Mouse (Mus musculus) heart, embryonic 11.5 days (tissue): ENCODE measurements around the gene Rhoc. TPM values are rescaled to one million over a fixed set of nuclear protein-coding genes. Genes with fewer than 3 reads are reported as not detected.

Source experiments
- ATAC-seq: fragments of 200-750 bp; cut with Nextera tagmentation; replicated peaks from 2 replicates; pipeline ENCODE4 v1.8.0; 2017; ENCODE audit warnings: moderate library complexity; ENCODE audit not compliant: insufficient number of reproducible peaks, low FRiP score, low TSS enrichment
- H3K27ac ChIP-seq: fragments of 300-500 bp; sonication (generic); 2 replicates; pipeline ENCODE4 v1.5.1; 2014; ENCODE audit warnings: mild to moderate bottlenecking, low read depth, low read length
- H3K27me3 ChIP-seq: fragments of 300-500 bp; sonication (generic); 2 replicates; pipeline ENCODE4 v1.6.1; 2014; ENCODE audit warnings: mild to moderate bottlenecking, low read length, mixed read lengths; ENCODE audit not compliant: control insufficient read depth, insufficient read depth
- H3K36me3 ChIP-seq: fragments of 300-500 bp; sonication (generic); 2 replicates; pipeline ENCODE4 v1.6.1; 2014; ENCODE audit warnings: mild to moderate bottlenecking, low read length, moderate library complexity, mixed read lengths; ENCODE audit not compliant: control insufficient read depth, insufficient read depth
- H3K4me1 ChIP-seq: fragments of 300-500 bp; sonication (generic); 2 replicates; pipeline ENCODE4 v1.6.1; 2014; ENCODE audit warnings: low read length; ENCODE audit not compliant: control insufficient read depth, insufficient read depth
- H3K4me2 ChIP-seq: fragments of 300-500 bp; sonication (generic); 2 replicates; pipeline ENCODE4 v1.6.1; 2014; ENCODE audit warnings: mild to moderate bottlenecking, moderate library complexity
- H3K4me3 ChIP-seq: fragments of 300-500 bp; sonication (generic); 2 replicates; pipeline ENCODE4 v1.5.1; 2014; ENCODE audit warnings: low read depth, low read length
- H3K9ac ChIP-seq: fragments of 300-500 bp; sonication (generic); 2 replicates; pipeline ENCODE4 v1.6.1; 2014; ENCODE audit warnings: mild to moderate bottlenecking, low read depth, low read length, moderate library complexity
- H3K9me3 ChIP-seq: fragments of 300-500 bp; sonication (generic); replicated peaks from 2 replicates; pipeline ENCODE4 v1.6.1; 2016; ENCODE audit warnings: low read length; ENCODE audit not compliant: control insufficient read depth
- WGBS: fragments of 180-500 bp; shearing (Covaris S2); extraction: QIAGEN DNeasy Blood & Tissue Kit; methylation state at CpG from one replicate; pipeline ENCODE4 v1.1.7; 2014; ENCODE audit not compliant: insufficient replicate concordance; 5-methylcytosine and 5-hydroxymethylcytosine counted together
- polyA plus RNA-seq: library from polyadenylated mRNA; unstranded; fragments of >200 nt; fragmentation: Nextera tagmentation; extraction: Ambion mirVana; gene quantifications from 2 replicates; pipeline ENCODE4 v1.2.1, GENCODE M21; 2014

Rhoc gene
- polyA plus RNA-seq, 1 experiment from 2014 or later: 242 TPM

DNA sequence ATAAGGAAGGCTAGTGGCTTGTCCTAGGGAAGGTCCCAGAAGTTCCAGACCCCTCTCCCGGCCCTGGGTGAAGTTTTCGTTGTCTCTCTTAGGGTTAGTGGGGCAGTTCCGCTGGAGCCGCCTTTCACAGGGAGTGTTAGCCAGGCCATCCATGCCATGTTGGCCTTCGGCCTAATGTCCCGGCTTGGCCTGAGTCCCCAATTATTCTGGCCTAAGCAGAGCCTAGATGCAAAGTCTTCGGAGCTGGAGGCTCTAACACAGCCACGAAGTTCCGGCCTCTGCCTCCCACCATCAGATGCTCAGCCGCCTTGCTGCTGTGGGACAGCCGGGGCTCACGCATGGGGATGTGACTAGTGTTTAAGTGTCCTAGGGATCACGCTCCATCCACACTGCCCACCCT lies 1.6 kb downstream of the Rhoc start:
- H3K4me1 ChIP-seq: peaks cover 44% of the 10 kb centered on the region
- peak overlapping the region; percentile 90 for H3K4me2 ChIP-seq
- peak overlapping the region; percentile 90 for H3K27ac ChIP-seq

DNA sequence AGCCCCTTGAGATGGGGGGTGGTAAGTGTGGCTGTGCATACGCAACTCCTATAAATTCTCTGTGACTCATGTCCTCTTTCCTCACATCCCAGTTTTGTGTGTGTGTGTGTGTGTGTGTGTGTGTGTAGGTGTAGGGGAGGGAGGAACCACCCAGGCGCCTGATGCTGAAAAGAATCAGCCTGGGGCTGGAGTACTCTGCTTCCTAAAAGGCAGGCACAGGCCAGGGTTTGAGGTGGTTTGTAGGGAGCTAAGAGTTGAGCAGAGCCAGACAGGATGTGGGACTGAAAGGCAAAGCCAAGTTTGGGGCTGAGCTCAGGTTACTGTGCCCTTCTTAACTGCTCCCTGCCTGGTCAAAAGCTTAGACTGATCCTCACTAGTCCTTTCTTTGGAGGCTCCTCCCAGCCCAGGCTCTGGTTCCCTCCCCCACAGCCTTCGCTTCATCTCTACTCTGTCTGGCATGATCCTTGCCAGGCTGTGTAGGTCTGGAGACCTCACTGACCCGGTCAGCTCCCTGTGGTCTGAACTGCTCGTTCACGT lies 2.3 kb downstream of the Rhoc start:
- Histone ChIP-seq H3K27me3 (no peaks in the 10 kb centered on the region; the same call in 1 of the 2 replicates), H3K4me2 (peak overlapping the region; percentile 90), H3K36me3 (peaks cover 13% of the 10 kb centered on the region), H3K9ac (peak overlapping the region; percentile 76), H3K4me1 (peaks cover 50% of the 10 kb centered on the region), H3K27ac (peak overlapping the region; percentile 90), H3K4me3 (peak overlapping the region; percentile 71), H3K9me3 (no peaks in the 10 kb centered on the region)
- WGBS: 8% methylated on average over 6 of the region's 6 CpGs
- 0 out of 2 replicates have a peak, but pooled peaks have one; percentile 7 for ATAC-seq

More for the DNA sequence above, 1.6 kb downstream of the Rhoc start:
- Histone ChIP-seq H3K9me3 (no peaks in the 10 kb centered on the region), H3K36me3 (peaks cover 13% of the 10 kb centered on the region), H3K4me3 (peak overlapping the region; percentile 71), H3K27me3 (no peaks in the 10 kb centered on the region; the same call in 1 of the 2 replicates), H3K9ac (peak overlapping the region; percentile 76)
- no peak for ATAC-seq
- WGBS: 18% methylated on average over 13 of the region's 13 CpGs

DNA sequence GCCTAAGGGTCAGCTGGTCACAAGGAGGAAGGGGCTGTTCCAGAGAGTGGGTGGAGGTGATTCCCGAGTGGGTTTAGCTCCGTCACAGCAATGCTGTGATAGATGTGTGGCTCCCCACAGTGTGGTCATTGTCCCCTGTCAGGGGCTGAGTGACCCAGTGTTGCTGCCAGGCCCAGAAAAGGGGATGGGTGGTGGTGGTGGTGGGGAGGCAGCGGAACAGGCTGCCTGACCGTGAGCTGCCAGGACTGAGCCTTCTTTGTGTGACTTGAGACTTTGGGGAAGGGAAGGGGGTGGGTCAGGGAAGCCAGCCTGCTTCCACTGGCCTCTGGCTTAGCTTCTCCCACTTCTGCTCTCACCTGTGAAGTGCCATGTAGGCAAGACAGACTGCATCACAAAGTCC lies 2.8 kb downstream of the Rhoc start:
- ATAC-seq: no peak
- no peaks in the 10 kb centered on the region for H3K27me3 ChIP-seq
- peak overlapping the region; percentile 76; the same call in 1 of the 2 replicates for H3K9ac ChIP-seq
- peaks cover 17% of the 10 kb centered on the region for H3K36me3 ChIP-seq
- H3K4me2 ChIP-seq: peak overlapping the region; percentile 90
- peaks cover 56% of the 10 kb centered on the region for H3K4me1 ChIP-seq
- H3K27ac ChIP-seq: peak overlapping the region; percentile 90
- WGBS: 15% methylated on average over 4 of the region's 4 CpGs
- H3K4me3 ChIP-seq: peak overlapping the region; percentile 71
- H3K9me3 ChIP-seq: no peaks in the 10 kb centered on the region

DNA sequence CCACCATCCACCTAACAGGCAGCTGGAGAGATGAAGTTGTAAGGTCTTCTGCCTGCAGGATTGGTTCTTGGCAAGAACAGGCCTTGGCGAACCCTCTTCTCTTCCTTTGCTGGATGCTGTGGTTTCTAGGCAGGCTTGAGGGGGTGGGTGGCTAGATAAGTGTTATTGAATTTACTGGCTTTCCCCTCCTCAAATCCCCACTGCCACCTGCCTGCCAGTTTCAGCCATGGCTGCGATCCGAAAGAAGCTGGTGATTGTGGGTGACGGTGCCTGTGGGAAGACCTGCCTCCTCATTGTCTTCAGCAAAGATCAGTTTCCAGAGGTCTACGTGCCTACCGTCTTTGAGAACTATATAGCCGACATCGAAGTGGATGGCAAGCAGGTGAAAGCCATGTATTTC lies 3.5 kb downstream of the Rhoc start:
- Histone ChIP-seq H3K9ac (peak overlapping the region; percentile 76; the same call in 1 of the 2 replicates), H3K36me3 (peaks cover 22% of the 10 kb centered on the region)

DNA sequence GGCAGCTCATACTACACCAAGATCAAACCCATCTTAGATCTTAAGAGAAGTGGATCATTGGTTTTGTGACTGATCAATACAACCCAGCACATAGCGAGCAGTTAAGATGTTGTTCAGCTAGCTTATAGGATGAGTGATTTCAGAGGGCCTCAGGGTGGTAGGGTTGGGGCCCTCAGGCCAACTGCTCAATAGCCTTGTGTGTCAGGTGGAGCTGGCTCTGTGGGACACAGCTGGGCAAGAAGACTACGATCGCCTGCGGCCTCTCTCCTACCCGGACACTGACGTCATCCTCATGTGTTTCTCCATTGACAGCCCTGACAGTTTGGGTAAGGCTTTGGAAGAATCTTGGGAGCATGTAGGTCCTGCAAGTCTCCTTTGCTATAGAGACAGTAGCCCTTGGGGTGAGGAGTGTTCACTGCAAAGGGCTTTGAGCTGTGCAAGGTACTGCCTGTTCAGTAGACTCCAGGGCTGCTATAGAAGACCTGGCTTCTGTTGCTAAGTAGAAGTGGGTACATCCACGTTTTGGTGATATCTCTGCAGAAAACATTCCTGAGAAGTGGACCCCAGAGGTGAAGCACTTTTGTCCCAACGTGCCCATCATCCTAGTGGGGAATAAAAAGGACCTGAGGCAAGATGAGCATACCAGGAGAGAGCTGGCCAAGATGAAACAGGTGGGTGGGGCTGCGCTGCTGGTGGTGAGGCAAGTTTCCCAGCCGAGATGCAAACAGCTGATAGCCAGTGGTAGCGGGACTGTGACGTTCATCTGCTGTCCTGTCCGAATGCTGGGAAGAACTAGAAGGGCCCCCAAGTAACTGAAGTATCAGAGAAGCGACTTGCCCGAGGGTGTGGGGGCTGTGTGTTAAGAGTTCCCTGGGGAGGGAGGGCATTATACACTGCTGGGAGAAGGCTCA lies 4.4 kb downstream of the Rhoc start:
- no peak for ATAC-seq
- Histone ChIP-seq H3K27ac (peak overlapping the region; percentile 86; the same call in 1 of the 2 replicates), H3K4me2 (peak overlapping the region; percentile 8; the same call in 1 of the 2 replicates), H3K36me3 (peaks cover 26% of the 10 kb centered on the region), H3K27me3 (no peaks in the 10 kb centered on the region), H3K4me1 (peaks cover 59% of the 10 kb centered on the region), H3K9me3 (no peaks in the 10 kb centered on the region), H3K4me3 (no peak overlapping the region), H3K9ac (no peak overlapping the region; the same call in 1 of the 2 replicates)
- 63% methylated on average over 15 of the region's 15 CpGs for WGBS

More for the DNA sequence above, 3.5 kb downstream of the Rhoc start:
- 90% methylated on average over 8 of the region's 8 CpGs for WGBS
- Histone ChIP-seq H3K4me3 (no peak overlapping the region), H3K27ac (peak overlapping the region; percentile 90; the same call in 1 of the 2 replicates), H3K4me2 (peak overlapping the region; percentile 90; the same call in 1 of the 2 replicates), H3K27me3 (no peaks in the 10 kb centered on the region), H3K4me1 (peaks cover 59% of the 10 kb centered on the region), H3K9me3 (no peaks in the 10 kb centered on the region)
- no peak for ATAC-seq

DNA sequence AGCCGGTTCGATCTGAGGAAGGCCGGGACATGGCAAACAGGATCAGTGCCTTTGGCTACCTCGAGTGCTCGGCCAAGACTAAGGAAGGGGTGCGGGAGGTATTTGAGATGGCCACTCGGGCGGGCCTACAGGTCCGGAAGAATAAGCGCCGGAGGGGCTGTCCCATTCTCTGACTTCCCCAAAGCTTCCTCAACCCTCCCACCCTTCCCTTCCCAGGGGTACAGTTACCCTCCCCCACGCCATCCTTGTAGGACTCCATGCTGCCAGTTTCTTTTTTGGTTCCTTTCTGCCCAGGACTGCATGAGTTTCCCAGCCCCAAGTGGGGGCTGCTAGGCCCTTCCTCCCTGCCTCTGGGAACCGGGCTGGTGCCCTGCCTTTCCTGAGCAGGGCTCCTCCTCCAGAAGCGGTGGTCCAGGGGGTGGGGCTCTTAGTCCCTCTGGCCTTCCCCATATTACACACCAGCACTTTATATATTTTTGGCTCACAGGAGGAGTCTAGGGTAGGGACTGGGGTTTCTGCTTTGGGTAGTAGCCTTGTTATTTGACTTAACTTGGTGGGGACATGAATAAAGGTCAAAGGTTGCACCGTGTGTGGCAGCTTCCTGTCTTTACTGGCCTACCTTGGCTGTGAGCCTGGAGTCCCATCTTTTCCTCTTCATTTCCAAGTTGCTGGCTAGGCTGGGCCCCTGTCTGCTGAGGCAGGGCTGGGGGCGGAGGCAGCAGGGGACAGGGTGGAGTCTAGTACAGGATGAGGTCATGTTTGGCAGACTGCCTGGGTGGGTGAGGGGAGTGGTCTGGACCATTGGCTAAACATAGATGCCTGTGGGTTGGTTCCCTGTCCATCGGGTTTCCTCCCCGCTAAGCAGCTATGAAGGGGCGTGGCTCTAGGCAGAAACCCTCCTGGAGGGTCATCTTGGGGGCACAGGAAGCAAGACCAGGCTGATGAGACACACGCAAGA lies 6.0 kb downstream of the Rhoc start:
- peaks cover 26% of the 10 kb centered on the region for H3K36me3 ChIP-seq
- no peak overlapping the region for H3K9ac ChIP-seq
- H3K27me3 ChIP-seq: no peaks in the 10 kb centered on the region
- no peak overlapping the region for H3K4me3 ChIP-seq
- H3K4me2 ChIP-seq: peak overlapping the region; percentile 25
- H3K27ac ChIP-seq: peak overlapping the region; percentile 86
- H3K4me1 ChIP-seq: peaks cover 59% of the 10 kb centered on the region
- no peaks in the 10 kb centered on the region for H3K9me3 ChIP-seq
- 31% methylated on average over 20 of the region's 20 CpGs for WGBS
- peak; percentile 90 for ATAC-seq

DNA sequence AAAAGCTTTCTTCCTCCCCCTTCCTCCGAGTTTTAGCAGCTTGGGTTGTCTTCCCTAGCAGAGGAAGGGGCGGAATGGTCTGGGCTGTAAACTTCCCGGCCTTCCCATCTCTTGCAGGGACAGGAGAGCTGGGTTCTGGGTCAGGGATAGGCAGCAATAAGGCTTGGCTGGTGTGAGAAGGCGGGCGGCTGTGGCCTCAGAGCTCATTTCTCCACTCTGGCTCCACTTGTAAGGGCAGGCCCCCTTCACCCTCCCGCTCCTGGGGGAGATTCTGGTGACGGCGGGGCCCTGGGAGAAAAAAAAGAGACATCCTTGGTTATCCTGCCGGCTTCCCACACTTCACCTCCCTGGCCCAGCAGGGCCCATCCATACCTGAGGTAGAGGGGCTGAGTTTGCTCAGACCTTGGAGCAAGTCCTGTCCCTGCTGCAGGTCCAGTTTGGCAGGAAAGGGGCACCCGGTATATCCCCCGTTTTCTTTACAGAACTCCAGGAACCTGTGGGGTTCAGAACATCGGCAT lies 6.8 kb downstream of the Rhoc start:
- no peak overlapping the region for H3K4me3 ChIP-seq
- H3K9ac ChIP-seq: no peak overlapping the region
- H3K9me3 ChIP-seq: no peaks in the 10 kb centered on the region
- peak overlapping the region; percentile 25 for H3K4me2 ChIP-seq
- 47% methylated on average over 11 of the region's 12 CpGs for WGBS
- H3K4me1 ChIP-seq: peaks cover 58% of the 10 kb centered on the region
- H3K36me3 ChIP-seq: peaks cover 34% of the 10 kb centered on the region
- peak overlapping the region; percentile 85 for H3K27ac ChIP-seq
- no peaks in the 10 kb centered on the region for H3K27me3 ChIP-seq
- no peak for ATAC-seq
